Mouse (Mus musculus): ENCODE results near the gene Xylt1. TPM values are rescaled to one million over a fixed set of nuclear protein-coding genes. Genes with fewer than 3 reads are reported as not detected.
A peak's percentile ranks its signal among the peaks of the same experiment; 100 is the strongest.

Xylt1 gene
- polyA plus RNA-seq, 1 experiment from 2014 or later, result 2.9 TPM

DNA sequence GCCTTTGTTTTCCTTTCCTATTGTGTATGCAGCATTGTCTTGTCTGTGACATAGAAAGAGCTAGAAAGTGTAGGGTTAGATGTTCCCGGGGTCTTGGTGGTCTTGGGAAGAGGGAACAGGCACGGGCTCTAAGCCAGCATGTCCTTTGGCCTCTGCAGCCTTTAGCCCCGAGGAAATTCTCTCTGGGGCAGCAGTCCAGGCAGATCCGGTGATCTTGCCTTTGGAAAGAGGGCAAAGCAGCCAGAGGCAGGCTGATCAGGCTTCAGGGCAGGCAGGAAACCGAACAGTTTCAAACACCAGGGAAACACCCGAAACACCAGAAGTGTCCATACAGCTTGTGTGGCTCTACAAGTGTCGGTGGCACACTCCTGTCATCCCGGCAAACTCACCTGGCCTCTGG is 162.3 kb downstream of the Xylt1 start:
- Histone ChIP-seq H3K9ac (ENCODE audit: low read depth, low read length) (no peak overlapping the region), H3K4me1 (ENCODE audit: control insufficient read depth, insufficient read depth, low read depth, low read length) (peaks cover 10% of the 10 kb centered on the region), H3K36me3 (ENCODE audit: control insufficient read depth, insufficient read depth, low read length) (no peaks in the 10 kb centered on the region), H3K4me3 (ENCODE audit: low read length) (no peak overlapping the region), H3K27me3 (replicated peaks; ENCODE audit: control insufficient read depth, insufficient read depth, low read length) (no peaks in the 10 kb centered on the region), H3K27ac (ENCODE audit: low read depth, low read length) (no peak overlapping the region), H3K9me3 (ENCODE audit: control insufficient read depth, low read length) (no peaks in the 10 kb centered on the region), H3K4me2 (ENCODE audit: low read length) (no peak overlapping the region)
- WGBS, result 51% methylated on average over 8 of the region's 8 CpGs
- ATAC-seq, result no peak

DNA sequence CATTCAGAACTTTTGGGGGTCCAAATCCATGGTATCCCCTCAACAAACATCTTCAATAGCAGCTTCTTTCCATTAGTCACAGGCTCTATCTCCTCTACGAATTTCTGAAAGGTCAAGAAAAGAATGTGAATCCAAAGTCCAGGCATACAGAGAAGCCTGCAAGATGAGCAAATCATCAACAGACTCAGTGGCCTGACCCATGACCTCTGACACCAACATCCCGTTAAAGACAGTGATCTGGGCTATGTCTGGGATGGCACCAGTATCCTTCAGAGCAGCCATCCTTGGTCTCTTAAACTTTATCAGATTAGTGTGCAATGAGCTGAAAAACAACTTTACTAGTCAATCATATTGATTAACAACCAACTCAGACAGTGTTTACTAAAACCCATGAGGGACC is 163.3 kb downstream of the Xylt1 start:
- Histone ChIP-seq H3K27me3 (replicated peaks; ENCODE audit: control insufficient read depth, insufficient read depth, low read length) (no peaks in the 10 kb centered on the region), H3K36me3 (ENCODE audit: control insufficient read depth, insufficient read depth, low read length) (no peaks in the 10 kb centered on the region), H3K4me3 (ENCODE audit: low read length) (no peak overlapping the region), H3K9me3 (ENCODE audit: control insufficient read depth, low read length) (no peaks in the 10 kb centered on the region), H3K27ac (ENCODE audit: low read depth, low read length) (no peak overlapping the region), H3K4me2 (ENCODE audit: low read length) (no peak overlapping the region), H3K9ac (ENCODE audit: low read depth, low read length) (no peak overlapping the region), H3K4me1 (ENCODE audit: control insufficient read depth, insufficient read depth, low read depth, low read length) (peaks cover 13% of the 10 kb centered on the region)
- no peak for ATAC-seq
- WGBS, result 42% methylated on average over 2 of the region's 2 CpGs

DNA sequence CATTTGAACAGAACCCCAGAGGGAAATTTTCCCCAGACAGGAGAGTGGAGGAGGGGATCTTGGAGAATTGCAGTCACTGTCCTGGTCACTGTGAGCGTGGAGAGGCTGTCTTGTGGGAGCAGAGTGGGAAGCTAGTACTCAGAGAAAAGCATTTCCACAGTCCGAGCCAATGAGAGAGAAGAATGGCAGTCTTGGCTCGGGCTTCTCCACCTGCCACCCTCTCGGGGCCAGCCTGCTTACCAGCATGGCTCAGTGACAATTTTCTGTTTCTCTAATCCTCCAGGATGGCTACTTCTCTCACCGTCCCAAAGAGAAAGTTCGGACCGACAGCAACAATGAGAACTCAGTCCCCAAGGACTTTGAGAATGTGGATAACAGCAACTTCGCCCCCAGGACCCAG is 167.5 kb downstream of the Xylt1 start:
- WGBS, result 60% methylated on average over 8 of the region's 8 CpGs
- Histone ChIP-seq H3K36me3 (ENCODE audit: control insufficient read depth, insufficient read depth, low read length) (no peaks in the 10 kb centered on the region), H3K27me3 (replicated peaks; ENCODE audit: control insufficient read depth, insufficient read depth, low read length) (no peaks in the 10 kb centered on the region), H3K9ac (ENCODE audit: low read depth, low read length) (no peak overlapping the region), H3K27ac (ENCODE audit: low read depth, low read length) (peak overlapping the region; percentile 23; the same call in 1 of the 2 replicates), H3K4me1 (ENCODE audit: control insufficient read depth, insufficient read depth, low read depth, low read length) (peaks cover 28% of the 10 kb centered on the region), H3K4me2 (ENCODE audit: low read length) (no peak overlapping the region), H3K4me3 (ENCODE audit: low read length) (no peak overlapping the region), H3K9me3 (ENCODE audit: control insufficient read depth, low read length) (no peaks in the 10 kb centered on the region)
- ATAC-seq, result peak; percentile 58; the same call in 1 of the 2 replicates

DNA sequence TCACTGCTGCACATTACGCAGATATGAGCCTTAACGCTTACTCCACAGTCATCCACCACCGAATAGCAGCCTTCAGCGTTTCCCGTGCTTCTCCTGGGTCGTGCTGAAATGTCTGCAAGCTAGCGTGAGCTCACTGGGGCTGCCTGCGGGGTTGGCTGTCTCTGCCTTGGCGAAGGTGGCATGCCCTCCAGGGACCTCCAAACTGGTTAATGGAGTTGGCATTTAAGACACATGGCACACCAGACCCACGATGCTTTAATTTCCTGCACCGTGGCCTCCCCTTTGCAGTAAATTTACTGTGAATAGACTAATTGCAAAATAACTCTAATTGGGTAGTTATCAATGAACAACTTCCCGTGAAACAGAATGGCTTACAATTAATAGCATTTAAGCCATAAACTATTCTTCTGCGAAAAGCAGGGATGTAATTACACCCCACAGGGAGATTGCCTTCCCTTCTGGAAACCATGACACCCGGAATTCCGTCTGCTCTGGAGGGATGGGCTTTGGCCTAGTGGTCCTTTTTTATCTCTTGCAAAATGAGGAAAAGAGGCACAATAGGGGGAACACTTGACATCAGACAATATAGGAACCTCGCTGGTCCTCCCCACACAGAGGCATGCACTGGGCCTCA is 170.3 kb downstream of the Xylt1 start:
- no peaks in the 10 kb centered on the region for H3K9me3 ChIP-seq (ENCODE audit: control insufficient read depth, low read length)
- no peak overlapping the region for H3K27ac ChIP-seq (ENCODE audit: low read depth, low read length)
- no peaks in the 10 kb centered on the region for H3K27me3 ChIP-seq (replicated peaks; ENCODE audit: control insufficient read depth, insufficient read depth, low read length)
- no peak overlapping the region for H3K4me3 ChIP-seq (ENCODE audit: low read length)
- H3K36me3 ChIP-seq (ENCODE audit: control insufficient read depth, insufficient read depth, low read length), result no peaks in the 10 kb centered on the region
- no peak for ATAC-seq
- peaks cover 36% of the 10 kb centered on the region for H3K4me1 ChIP-seq (ENCODE audit: control insufficient read depth, insufficient read depth, low read depth, low read length)
- H3K9ac ChIP-seq (ENCODE audit: low read depth, low read length), result no peak overlapping the region
- WGBS, result 35% methylated on average over 16 of the region's 16 CpGs
- H3K4me2 ChIP-seq (ENCODE audit: low read length), result no peak overlapping the region

DNA sequence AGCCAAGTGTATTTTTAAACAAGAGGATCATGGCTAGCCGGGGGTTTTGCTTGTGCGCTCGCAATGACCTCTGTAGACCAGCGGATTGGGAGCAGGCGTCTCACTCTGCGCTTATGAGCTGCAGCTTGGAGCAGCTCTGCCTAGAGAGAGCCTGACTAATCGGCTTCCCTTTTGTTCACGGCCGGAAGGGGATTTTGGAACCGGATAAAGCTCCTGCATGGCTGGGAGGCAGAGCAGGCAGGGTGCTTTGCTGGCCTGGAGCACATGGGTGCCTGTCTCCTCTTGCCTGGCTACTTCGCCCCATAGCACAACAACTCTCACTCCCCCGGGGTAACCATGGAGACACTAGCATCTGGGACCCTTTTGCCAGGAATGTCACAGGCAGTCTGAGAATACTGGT is 172.4 kb downstream of the Xylt1 start:
- no peak overlapping the region; the same call in 1 of the 2 replicates for H3K9ac ChIP-seq (ENCODE audit: low read depth, low read length)

DNA sequence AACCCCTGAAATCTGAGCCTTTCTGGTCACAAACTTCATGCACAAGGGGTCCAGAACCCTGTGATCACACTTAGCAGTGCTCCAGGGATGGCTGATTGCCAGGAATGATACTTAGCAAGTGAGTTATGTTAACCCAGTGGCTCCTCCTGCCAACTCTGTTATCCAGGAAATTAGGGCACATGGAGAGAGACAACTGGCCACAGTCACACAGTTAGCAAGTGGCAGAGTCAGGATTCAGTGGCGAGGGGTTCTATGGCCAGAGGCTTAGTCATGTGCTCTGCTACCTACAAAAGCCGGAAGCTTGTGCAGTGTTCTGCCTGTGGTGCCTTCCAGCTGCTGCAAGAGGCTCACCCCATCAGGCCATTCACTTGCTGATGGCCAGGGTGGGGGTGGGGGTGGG is 175.0 kb downstream of the Xylt1 start:
- WGBS, result 56% methylated on average over 2 of the region's 2 CpGs
- H3K4me3 ChIP-seq (ENCODE audit: low read length), result no peak overlapping the region
- peaks cover 28% of the 10 kb centered on the region for H3K4me1 ChIP-seq (ENCODE audit: control insufficient read depth, insufficient read depth, low read depth, low read length)
- ATAC-seq, result peak; percentile 52
- H3K4me2 ChIP-seq (ENCODE audit: low read length), result no peak overlapping the region
- H3K27ac ChIP-seq (ENCODE audit: low read depth, low read length), result no peak overlapping the region
- no peak overlapping the region for H3K9ac ChIP-seq (ENCODE audit: low read depth, low read length)
- H3K36me3 ChIP-seq (ENCODE audit: control insufficient read depth, insufficient read depth, low read length), result no peaks in the 10 kb centered on the region
- no peaks in the 10 kb centered on the region for H3K27me3 ChIP-seq (replicated peaks; ENCODE audit: control insufficient read depth, insufficient read depth, low read length)
- H3K9me3 ChIP-seq (ENCODE audit: control insufficient read depth, low read length), result no peaks in the 10 kb centered on the region

More for the DNA sequence above, 172.4 kb downstream of the Xylt1 start:
- 0 out of 2 replicates have a peak overlapping the region, but pooled peaks have one; percentile 20 for H3K27ac ChIP-seq (ENCODE audit: low read depth, low read length)
- no peak overlapping the region for H3K4me2 ChIP-seq (ENCODE audit: low read length)
- no peaks in the 10 kb centered on the region for H3K9me3 ChIP-seq (ENCODE audit: control insufficient read depth, low read length)
- peak; percentile 27 for ATAC-seq
- no peaks in the 10 kb centered on the region for H3K27me3 ChIP-seq (replicated peaks; ENCODE audit: control insufficient read depth, insufficient read depth, low read length)
- peaks cover 32% of the 10 kb centered on the region for H3K4me1 ChIP-seq (ENCODE audit: control insufficient read depth, insufficient read depth, low read depth, low read length)
- H3K4me3 ChIP-seq (ENCODE audit: low read length), result no peak overlapping the region
- H3K36me3 ChIP-seq (ENCODE audit: control insufficient read depth, insufficient read depth, low read length), result no peaks in the 10 kb centered on the region
- WGBS, result 30% methylated on average over 12 of the region's 12 CpGs

DNA sequence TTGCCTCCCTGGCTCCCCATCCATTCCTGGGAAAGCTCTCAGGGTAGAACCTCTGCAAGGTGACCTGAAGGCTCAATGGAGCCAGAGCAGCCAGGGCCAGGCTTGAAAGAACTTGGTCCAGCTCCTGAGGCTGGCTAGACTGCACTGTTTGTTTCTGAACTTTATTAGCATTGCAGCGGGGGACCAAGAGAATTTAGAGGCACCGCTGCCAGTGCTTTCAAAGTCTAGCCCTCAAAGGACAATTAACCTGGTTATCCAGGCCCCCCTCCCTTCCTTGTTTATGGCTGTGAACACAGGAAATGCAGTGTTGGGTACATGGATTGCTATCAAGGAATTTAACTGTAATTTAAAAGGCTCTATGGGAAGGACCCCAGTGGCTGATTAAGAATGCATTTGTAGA is 177.4 kb downstream of the Xylt1 start:
- no peak overlapping the region for H3K27ac ChIP-seq (ENCODE audit: low read depth, low read length)
- H3K27me3 ChIP-seq (replicated peaks; ENCODE audit: control insufficient read depth, insufficient read depth, low read length), result no peaks in the 10 kb centered on the region
- no peaks in the 10 kb centered on the region for H3K36me3 ChIP-seq (ENCODE audit: control insufficient read depth, insufficient read depth, low read length)
- 47% methylated on average over 2 of the region's 2 CpGs for WGBS
- no peak overlapping the region for H3K9ac ChIP-seq (ENCODE audit: low read depth, low read length)
- peaks cover 13% of the 10 kb centered on the region for H3K4me1 ChIP-seq (ENCODE audit: control insufficient read depth, insufficient read depth, low read depth, low read length)
- no peak for ATAC-seq
- H3K9me3 ChIP-seq (ENCODE audit: control insufficient read depth, low read length), result no peaks in the 10 kb centered on the region
- H3K4me2 ChIP-seq (ENCODE audit: low read length), result no peak overlapping the region
- H3K4me3 ChIP-seq (ENCODE audit: low read length), result no peak overlapping the region

DNA sequence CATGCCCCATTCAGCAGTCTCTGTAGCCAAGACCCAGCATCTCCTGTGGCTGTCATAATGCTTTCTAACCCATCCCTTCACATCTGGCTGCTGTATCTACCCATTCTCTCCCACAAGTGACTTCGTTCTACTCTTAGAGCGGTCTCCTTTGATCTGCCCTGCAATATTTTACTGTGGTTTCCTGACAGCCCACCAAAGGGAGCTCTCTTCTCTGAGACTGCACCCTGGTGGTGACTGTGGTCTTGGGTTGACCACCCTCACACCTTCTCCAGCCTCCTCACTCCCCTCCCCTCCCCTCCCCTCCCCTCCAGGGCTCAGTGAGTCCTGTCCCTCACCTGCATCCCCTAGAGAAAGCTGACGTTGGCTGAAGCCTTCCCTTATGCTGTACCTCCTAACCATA is 178.3 kb downstream of the Xylt1 start:
- Histone ChIP-seq H3K27me3 (replicated peaks; ENCODE audit: control insufficient read depth, insufficient read depth, low read length) (no peaks in the 10 kb centered on the region), H3K36me3 (ENCODE audit: control insufficient read depth, insufficient read depth, low read length) (no peaks in the 10 kb centered on the region), H3K4me1 (ENCODE audit: control insufficient read depth, insufficient read depth, low read depth, low read length) (peaks cover 9% of the 10 kb centered on the region), H3K27ac (ENCODE audit: low read depth, low read length) (no peak overlapping the region), H3K4me2 (ENCODE audit: low read length) (no peak overlapping the region), H3K9ac (ENCODE audit: low read depth, low read length) (no peak overlapping the region), H3K9me3 (ENCODE audit: control insufficient read depth, low read length) (no peaks in the 10 kb centered on the region), H3K4me3 (ENCODE audit: low read length) (no peak overlapping the region)
- 90% methylated on average over 3 of the region's 3 CpGs for WGBS
- no peak for ATAC-seq

DNA sequence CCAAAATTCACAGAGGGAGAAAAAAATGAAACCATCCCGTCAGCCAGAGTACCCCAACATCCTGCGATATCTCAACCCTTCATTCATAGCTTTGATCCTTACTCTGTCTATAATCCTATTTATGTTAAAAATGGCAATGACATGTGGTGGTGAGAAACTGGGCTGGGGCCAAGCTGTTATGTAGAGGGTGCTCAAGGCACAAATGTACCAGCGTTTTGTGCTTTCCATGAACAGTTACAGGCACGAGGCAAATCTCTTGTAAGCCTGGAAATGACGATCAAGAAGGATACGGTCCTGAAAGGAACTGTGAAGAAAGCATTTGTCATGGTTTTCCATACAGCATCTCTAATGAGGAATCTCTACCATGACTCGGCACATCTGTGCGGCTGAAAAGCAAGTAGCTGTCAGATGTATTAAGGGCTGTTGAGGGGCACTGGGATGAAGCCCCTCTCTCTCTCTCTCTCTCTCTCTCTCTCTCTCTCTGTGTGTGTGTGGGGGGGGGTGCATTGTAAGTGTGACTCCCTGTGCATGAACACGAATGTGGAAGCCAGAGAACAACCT is 183.2 kb downstream of the Xylt1 start:
- H3K27ac ChIP-seq (ENCODE audit: low read depth, low read length), result no peak overlapping the region
- WGBS, result 28% methylated on average over 9 of the region's 9 CpGs
- no peaks in the 10 kb centered on the region for H3K9me3 ChIP-seq (ENCODE audit: control insufficient read depth, low read length)
- H3K9ac ChIP-seq (ENCODE audit: low read depth, low read length), result no peak overlapping the region
- no peak overlapping the region for H3K4me2 ChIP-seq (ENCODE audit: low read length)
- no peaks in the 10 kb centered on the region for H3K27me3 ChIP-seq (replicated peaks; ENCODE audit: control insufficient read depth, insufficient read depth, low read length)
- H3K4me3 ChIP-seq (ENCODE audit: low read length), result no peak overlapping the region
- ATAC-seq, result 0 out of 2 replicates have a peak, but pooled peaks have one; percentile 38
- no peaks in the 10 kb centered on the region for H3K36me3 ChIP-seq (ENCODE audit: control insufficient read depth, insufficient read depth, low read length)
- H3K4me1 ChIP-seq (ENCODE audit: control insufficient read depth, insufficient read depth, low read depth, low read length), result no peaks in the 10 kb centered on the region
